ENCODE assay signal across 16 mouse cellular contexts in genomic region chr11:117073426-117073825, GRCm38 (mm10). TPM values are rescaled to one million over a fixed set of nuclear protein-coding genes. Genes with fewer than 3 reads are reported as not detected.
DNase-seq lines count a peak whose midpoint lies in the region; ATAC-seq and TF ChIP-seq lines count a peak whose summit lies in the region.
"Had no signal": no experiment of that assay in that cellular context is flagged by ENCODE, and none has a peak within 500 bp of the region (broad histone marks: within the 10 kb centered on the region; RNA-seq: fewer than 3 reads in every experiment).

No protein-coding gene starts in this region.

- no peak overlapping the region for H3K4me3 ChIP-seq in layer of hippocampus, adult 2 months
- H3K4me3 ChIP-seq: hindbrain, embryonic 10.5 days; midbrain, embryonic 10.5 days had no signal

- peak; percentile 36 for DNase-seq in CD4-positive, CD25-positive, alpha-beta regulatory T cell, adult 2 months (ENCODE audit: low read depth, low spot score)
- no peak for DNase-seq in layer of hippocampus, adult 2 months (ENCODE audit: low spot score in 2 of 2)
- no peak for DNase-seq in layer of hippocampus, adult 9-10 months (ENCODE audit: low spot score)
- DNase-seq in 416B (ENCODE audit: low read depth) (peak; percentile 44), R1 (ENCODE audit: low read depth, low spot score) (peak; percentile 71)
- DNase-seq in frontal cortex, postnatal 10 days (ENCODE audit: low spot score in 2 of 2) = no peak
- no peak for DNase-seq in yolk sac, embryonic 10.5 days (ENCODE audit: low spot score)
- DNase-seq: adrenal gland, postnatal 36 days; cerebellum, adult 8-10 months; gastrocnemius, postnatal 10 days; lung, embryonic 14.5 days; thymus, postnatal 14 days had no signal

- TF ChIP-seq CTCF in layer of hippocampus, adult 2 months (conservative IDR thresholded peaks at IDR 0.05) = peak; percentile 27; the same call in 1 of the 2 replicates

- no peak overlapping the region for H3K27ac ChIP-seq in layer of hippocampus, adult 2 months
- H3K27ac ChIP-seq: hindbrain, embryonic 10.5 days; macrophage; midbrain, embryonic 10.5 days had no signal

- ATAC-seq in CD4-positive, CD25-positive, alpha-beta regulatory T cell, adult 4 months = no peak

RNA-seq across cellular contexts. Expression of gene Sec14l1, which starts 41.5 kb away (rescaled TPM):
- polyA plus RNA-seq in CD4-positive, CD25-positive, alpha-beta regulatory T cell, adult 4 months (2017; shearing (Covaris generic)) = 10 to 100 TPM; 11.9 to 18.9 TPM
- 100 to 1,000 TPM; 226 to 239 TPM for total RNA-seq in layer of hippocampus, adult 2 months (2021)

Comparison
In these comparisons a context has a peak if more than half of its experiments do, and no peak if none do; other contexts are left out.
1. DNase-seq: peak in CD4-positive, CD25-positive, alpha-beta regulatory T cell, adult 2 months (single experiment), 416B (single experiment) and R1 (single experiment); none in layer of hippocampus, adult 2 months (0 of 2), layer of hippocampus, adult 9-10 months (single experiment), frontal cortex, postnatal 10 days (0 of 2) and yolk sac, embryonic 10.5 days (single experiment).